Mouse (Mus musculus) myocyte (in vitro differentiated cells): ENCODE measurements around the gene Col17a1. TPM values are rescaled to one million over a fixed set of nuclear protein-coding genes. Genes with fewer than 3 reads are reported as not detected.

Experiments used
- H3K27me3 ChIP-seq: one replicate; pipeline ENCODE4 v1.6.1; 2011; ENCODE audit not compliant: control insufficient read depth, insufficient read depth, insufficient read length
- H3K36me3 ChIP-seq: one replicate; pipeline ENCODE4 v1.6.1; 2011; ENCODE audit not compliant: control insufficient read depth, insufficient read depth
- H3K4me2 ChIP-seq: one replicate; pipeline ENCODE4 v1.6.1; 2011; ENCODE audit warnings: low read depth, control low read depth
- H3K4me3 ChIP-seq: one replicate; pipeline ENCODE4 v1.5.1; 2011; ENCODE audit warnings: mild to moderate bottlenecking, control low read depth, moderate library complexity
- H3K79me2 ChIP-seq: one replicate; pipeline ENCODE4 v1.6.1; 2011; ENCODE audit not compliant: control insufficient read depth, insufficient read depth
- H3ac ChIP-seq: one replicate; pipeline ENCODE4 v1.6.1; 2011; ENCODE audit not compliant: control insufficient read depth, insufficient read length
- CEBPB ChIP-seq: IDR thresholded peaks from 2 replicates; pipeline ENCODE4 v1.6.1; 2011; ENCODE audit warnings: mild to moderate bottlenecking, moderate library complexity; ENCODE audit not compliant: poor library complexity, insufficient read depth, severe bottlenecking
- E2F4 ChIP-seq: IDR thresholded peaks from one replicate; pipeline ENCODE4 v1.6.1; 2011; ENCODE audit warnings: mild to moderate bottlenecking, control low read depth, moderate library complexity; ENCODE audit not compliant: insufficient read depth
- MAX ChIP-seq: IDR thresholded peaks from one replicate; pipeline ENCODE4 v1.6.1; 2011; ENCODE audit warnings: low read depth, mild to moderate bottlenecking, control low read depth
- MYOD1 ChIP-seq, 3 experiments: IDR thresholded peaks; one replicate each; pipeline ENCODE4 v1.6.1; 2011; ENCODE audit warnings: control low read depth in 2 of 3, low read depth in 2 of 3, mild to moderate bottlenecking in 2 of 3, moderate library complexity in 1 of 3; ENCODE audit not compliant: insufficient read length in 2 of 3, control insufficient read depth in 1 of 3
- MYOG ChIP-seq, 3 experiments: IDR thresholded peaks; one replicate each; pipeline ENCODE4 v1.6.1; 2011; ENCODE audit warnings: control low read depth in 2 of 3, low read depth in 2 of 3, mild to moderate bottlenecking in 2 of 3; ENCODE audit not compliant: insufficient read length in 2 of 3, control insufficient read depth in 1 of 3, insufficient read depth in 1 of 3
- POLR2A ChIP-seq: IDR thresholded peaks from one replicate; pipeline ENCODE4 v1.6.1; 2011; ENCODE audit warnings: low read depth, mild to moderate bottlenecking, control low read depth, moderate library complexity; ENCODE audit not compliant: insufficient read length
- POLR2AphosphoS2 ChIP-seq: IDR thresholded peaks from one replicate; pipeline ENCODE4 v1.6.1; 2011; ENCODE audit warnings: low read depth, control low read depth; ENCODE audit not compliant: insufficient read length
- REST ChIP-seq: IDR thresholded peaks from one replicate; pipeline ENCODE4 v1.6.1; 2011; ENCODE audit warnings: mild to moderate bottlenecking, control low read depth, moderate library complexity; ENCODE audit not compliant: insufficient read depth, insufficient read length
- SRF ChIP-seq: IDR thresholded peaks from one replicate; pipeline ENCODE4 v1.6.1; 2011; ENCODE audit warnings: low read depth; ENCODE audit not compliant: control insufficient read depth, insufficient read length
- TCF12 ChIP-seq: IDR thresholded peaks from one replicate; pipeline ENCODE4 v1.6.1; 2011; ENCODE audit warnings: mild to moderate bottlenecking, control low read depth; ENCODE audit not compliant: poor library complexity, insufficient read depth, severe bottlenecking
- TCF3 ChIP-seq: IDR thresholded peaks from one replicate; pipeline ENCODE4 v1.6.1; 2011; ENCODE audit warnings: low read depth, control low read depth; ENCODE audit not compliant: insufficient read length
- USF1 ChIP-seq: IDR thresholded peaks from one replicate; pipeline ENCODE4 v1.6.1; 2011; ENCODE audit warnings: low read depth, mild to moderate bottlenecking, control low read depth, moderate library complexity
- polyA plus RNA-seq: library from polyadenylated mRNA; unstranded; fragments of >200 nt; fragmentation: generic; extraction: Trizol; gene quantifications from one replicate; pipeline ENCODE4 v1.2.1, GENCODE M21; 2012; ENCODE audit warnings: missing spikeins

Gene Col17a1
- polyA plus RNA-seq, 1 experiment = 0.18 TPM

GRCm38 (mm10) chr19:47635380-47635779 lies 56.5 kb downstream of the Col17a1 start:
- no peak overlapping the region for H3K4me3 ChIP-seq
- peaks cover 11% of the 10 kb centered on the region for H3K79me2 ChIP-seq
- no peak overlapping the region for H3K4me2 ChIP-seq
- TF ChIP-seq USF1 = no peak
- TF ChIP-seq MYOD1 (IDR thresholded peaks at IDR 0.05; ENCODE audit: control insufficient read depth in 1 of 3, insufficient read length in 2 of 3, low read depth in 2 of 3) = no peak
- no peak for TF ChIP-seq REST
- no peak for TF ChIP-seq POLR2AphosphoS2
- no peaks in the 10 kb centered on the region for H3K27me3 ChIP-seq
- peaks cover 29% of the 10 kb centered on the region for H3K36me3 ChIP-seq
- no peak overlapping the region for H3ac ChIP-seq

GRCm38 (mm10) chr19:47631799-47632198 lies 60.1 kb downstream of the Col17a1 start:
- Histone ChIP-seq H3K4me2 (no peak overlapping the region), H3ac (no peak overlapping the region), H3K79me2 (peaks cover 11% of the 10 kb centered on the region), H3K36me3 (peaks cover 21% of the 10 kb centered on the region), H3K27me3 (no peaks in the 10 kb centered on the region), H3K4me3 (no peak overlapping the region)
- TF ChIP-seq E2F4 (no peak), MAX (no peak), TCF12 (no peak), MYOD1 (IDR thresholded peaks at IDR 0.05; ENCODE audit: control insufficient read depth in 1 of 3, insufficient read length in 2 of 3, low read depth in 2 of 3) (no peak), REST (no peak), SRF (no peak), MYOG (IDR thresholded peaks at IDR 0.05; ENCODE audit: control insufficient read depth in 1 of 3, insufficient read depth in 1 of 3, insufficient read length in 2 of 3, low read depth in 2 of 3) (no peak), POLR2A (no peak), USF1 (no peak), POLR2AphosphoS2 (no peak), CEBPB (no peak)

- Histone ChIP-seq H3K36me3 (peaks cover 34% of the 10 kb centered on the region), H3K79me2 (peaks cover 11% of the 10 kb centered on the region), H3K4me3 (no peak overlapping the region), H3K4me2 (no peak overlapping the region), H3ac (no peak overlapping the region), H3K27me3 (no peaks in the 10 kb centered on the region)
- no peak for TF ChIP-seq USF1
- TF ChIP-seq MAX = no peak
- no peak for TF ChIP-seq REST
- no peak for TF ChIP-seq MYOG (IDR thresholded peaks at IDR 0.05; ENCODE audit: control insufficient read depth in 1 of 3, insufficient read depth in 1 of 3, insufficient read length in 2 of 3, low read depth in 2 of 3)
- no peak for TF ChIP-seq POLR2AphosphoS2
- TF ChIP-seq CEBPB = no peak
- no peak for TF ChIP-seq SRF
- TF ChIP-seq POLR2A = no peak
These were observed 61.5 kb downstream of the Col17a1 start for GRCm38 (mm10) chr19:47630381-47630780.

- Histone ChIP-seq H3K79me2 (peaks cover 11% of the 10 kb centered on the region), H3ac (no peak overlapping the region), H3K27me3 (no peaks in the 10 kb centered on the region), H3K4me3 (no peak overlapping the region), H3K36me3 (peaks cover 43% of the 10 kb centered on the region), H3K4me2 (no peak overlapping the region)
- no peak for TF ChIP-seq POLR2AphosphoS2
- no peak for TF ChIP-seq POLR2A
- TF ChIP-seq MYOG (IDR thresholded peaks at IDR 0.05; ENCODE audit: control insufficient read depth in 1 of 3, insufficient read depth in 1 of 3, insufficient read length in 2 of 3, low read depth in 2 of 3) = no peak
- no peak for TF ChIP-seq E2F4
- TF ChIP-seq USF1 = no peak
- TF ChIP-seq TCF12 = no peak
These were observed 62.8 kb downstream of the Col17a1 start for GRCm38 (mm10) chr19:47629068-47629467.

- Histone ChIP-seq H3ac (no peak overlapping the region), H3K4me2 (no peak overlapping the region), H3K79me2 (peaks cover 5% of the 10 kb centered on the region), H3K27me3 (no peaks in the 10 kb centered on the region), H3K36me3 (peaks cover 57% of the 10 kb centered on the region), H3K4me3 (no peak overlapping the region)
- TF ChIP-seq CEBPB = no peak
- TF ChIP-seq TCF12 = no peak
- no peak for TF ChIP-seq MYOD1 (IDR thresholded peaks at IDR 0.05; ENCODE audit: control insufficient read depth in 1 of 3, insufficient read length in 2 of 3, low read depth in 2 of 3)
- TF ChIP-seq POLR2A = no peak
- TF ChIP-seq TCF3 = no peak
- TF ChIP-seq USF1 = no peak
- TF ChIP-seq REST = no peak
- TF ChIP-seq MAX = no peak
- no peak for TF ChIP-seq MYOG (IDR thresholded peaks at IDR 0.05; ENCODE audit: control insufficient read depth in 1 of 3, insufficient read depth in 1 of 3, insufficient read length in 2 of 3, low read depth in 2 of 3)
- TF ChIP-seq SRF = no peak
- no peak for TF ChIP-seq POLR2AphosphoS2
- TF ChIP-seq E2F4 = no peak
These were observed 64.4 kb downstream of the Col17a1 start for GRCm38 (mm10) chr19:47627450-47627849.
